Mouse (Mus musculus): ENCODE measurements at regions not wholly inside any gene's neighbourhood (a gene's known extent, or its start where the extent isn't known, plus 50 kb on each side); places are given as distances from the start of the nearest gene placed in this dataset.
A peak's percentile ranks its signal among the peaks of the same experiment; 100 is the strongest.
"Not testable (repeated sequence)": the region's sequence is repeated elsewhere in the genome, so short reads cannot be mapped to it uniquely, and the experiment has no call there.

- DNase-seq (ENCODE audit: extremely low spot score in 1 of 2, low spot score in 1 of 2), result no peak
These were observed 275.4 kb downstream of the Cetn3 start for GRCm38 (mm10) chr13:82058131-82058731.

GRCm38 (mm10) chr13:82058872-82059271 is 276.0 kb downstream of the Cetn3 start:
- no peak for DNase-seq (ENCODE audit: extremely low spot score in 1 of 2, low spot score in 1 of 2)

- peak in 1 of 2 experiments; percentile 9 for DNase-seq (ENCODE audit: extremely low spot score in 1 of 2, low spot score in 1 of 2)
These were observed 276.6 kb downstream of the Cetn3 start for GRCm38 (mm10) chr13:82059498-82059897.

GRCm38 (mm10) chr13:82063880-82064279 is 281.0 kb downstream of the Cetn3 start:
- not testable (repeated sequence) for DNase-seq (ENCODE audit: extremely low spot score in 1 of 2, low spot score in 1 of 2)

- no peak for DNase-seq (ENCODE audit: extremely low spot score in 1 of 2, low spot score in 1 of 2)
These were observed 283.3 kb downstream of the Cetn3 start for GRCm38 (mm10) chr13:82066174-82066573.

- DNase-seq (ENCODE audit: extremely low spot score in 1 of 2, low spot score in 1 of 2), result no peak
These were observed 283.9 kb downstream of the Cetn3 start for GRCm38 (mm10) chr13:82066674-82067270.

- DNase-seq (ENCODE audit: extremely low spot score in 1 of 2, low spot score in 1 of 2), result no peak
These were observed 289.6 kb downstream of the Cetn3 start for GRCm38 (mm10) chr13:82072449-82072848.

GRCm38 (mm10) chr13:82073343-82073742 is 290.5 kb downstream of the Cetn3 start:
- no peak for DNase-seq (ENCODE audit: extremely low spot score in 1 of 2, low spot score in 1 of 2)

- DNase-seq (ENCODE audit: extremely low spot score in 1 of 2, low spot score in 1 of 2), result no peak
These were observed 298.5 kb downstream of the Cetn3 start for GRCm38 (mm10) chr13:82081375-82081774.

GRCm38 (mm10) chr13:82087635-82088034 is 304.8 kb downstream of the Cetn3 start:
- no peak for DNase-seq (ENCODE audit: extremely low spot score in 1 of 2, low spot score in 1 of 2)

GRCm38 (mm10) chr13:82092186-82092585 is 309.3 kb downstream of the Cetn3 start:
- DNase-seq (ENCODE audit: extremely low spot score in 1 of 2, low spot score in 1 of 2), result peak in 1 of 2 experiments; percentile 25

- no peak for DNase-seq (ENCODE audit: extremely low spot score in 1 of 2, low spot score in 1 of 2)
These were observed 323.2 kb downstream of the Cetn3 start for GRCm38 (mm10) chr13:82106032-82106431.

- DNase-seq (ENCODE audit: extremely low spot score in 1 of 2, low spot score in 1 of 2), result peak; percentile 27 to 35
These were observed 347.2 kb downstream of the Cetn3 start for GRCm38 (mm10) chr13:82129777-82130735.

Measured in frontal cortex, adult 2 months (tissue).